In genomic region chr7:45880531-45880930, GRCm38 (mm10) we compare ENCODE assay signal across 31 mouse cellular contexts. TPM values are rescaled to one million over a fixed set of nuclear protein-coding genes. Genes with fewer than 3 reads are reported as not detected.
"Had no signal": no experiment of that assay in that cellular context is flagged by ENCODE, and none has a peak within 500 bp of the region (broad histone marks: within the 10 kb centered on the region; RNA-seq: fewer than 3 reads in every experiment).

No protein-coding gene starts in this region.

- H3K27me3 ChIP-seq: heart, embryonic 13.5 days; heart, embryonic 15.5 days; hindbrain, embryonic 13.5 days; hindbrain, embryonic 15.5 days; kidney, embryonic 15.5 days; limb, embryonic 13.5 days; limb, embryonic 15.5 days; liver, embryonic 12.5 days had no signal

- H3K4me1 ChIP-seq: heart, embryonic 13.5 days; heart, embryonic 15.5 days; hindbrain, embryonic 13.5 days; hindbrain, embryonic 15.5 days; limb, embryonic 13.5 days; liver, embryonic 12.5 days had no signal

- H3K4me3 ChIP-seq: heart, adult 2 months; heart, embryonic 13.5 days; heart, embryonic 15.5 days; hindbrain, embryonic 13.5 days; hindbrain, embryonic 15.5 days; kidney, embryonic 15.5 days; layer of hippocampus, adult 2 months; limb, embryonic 13.5 days; limb, embryonic 15.5 days; liver, embryonic 12.5 days had no signal

- H3K9me3 ChIP-seq: heart, embryonic 13.5 days; heart, embryonic 15.5 days; hindbrain, embryonic 13.5 days; hindbrain, embryonic 15.5 days; kidney, embryonic 15.5 days; limb, embryonic 15.5 days; liver, embryonic 12.5 days had no signal

- DNase-seq: gastrocnemius, postnatal 25 days; heart, adult 11 months; heart, adult 2 months; heart, postnatal 14 days; heart, postnatal 36 days; kidney, adult 11 months; kidney, adult 2 months; kidney, adult 9 months; kidney, postnatal 14 days; kidney, postnatal 36 days; layer of hippocampus, postnatal 36 days; left cerebral cortex, postnatal 4 days had no signal

- H3K27ac ChIP-seq: heart, adult 2 months; heart, embryonic 13.5 days; heart, embryonic 15.5 days; hindbrain, embryonic 13.5 days; hindbrain, embryonic 15.5 days; hindbrain, postnatal 0 days; kidney, embryonic 15.5 days; kidney, postnatal 0 days; layer of hippocampus, adult 2 months; limb, embryonic 13.5 days; limb, embryonic 15.5 days; liver, embryonic 12.5 days; liver, embryonic 14.5 days had no signal

RNA-seq across cellular contexts. Expression of gene Syngr4, which starts 16.0 kb away (rescaled TPM):
- total RNA-seq: gastrocnemius, adult 8-10 months; gastrocnemius, postnatal 25 days; heart, adult 2 months; heart, postnatal 14 days; heart, postnatal 36 days; hematopoietic stem cell, adult 5-6 weeks; hindbrain, postnatal 0 days; layer of hippocampus, adult 2 months; layer of hippocampus, postnatal 14 days; layer of hippocampus, postnatal 36 days; left cerebral cortex, adult 18-20 months; left cerebral cortex, postnatal 10 days; left cerebral cortex, postnatal 25 days; liver, adult 2 months had no signal
